In genomic region chr12:80114892-80115141, GRCm38 (mm10) we compare ENCODE assay signal across 8 mouse cellular contexts. TPM values are rescaled to one million over a fixed set of nuclear protein-coding genes. Genes with fewer than 3 reads are reported as not detected.
DNase-seq lines count a peak whose midpoint lies in the region; ATAC-seq and TF ChIP-seq lines count a peak whose summit lies in the region.

No protein-coding gene starts in this region.

- peak overlapping the region; percentile 99 for H3K27ac ChIP-seq in gastrocnemius, adult 2 months
- peak overlapping the region; percentile 100 for H3K27ac ChIP-seq in embryonic facial prominence, embryonic 15.5 days (replicated peaks)
- H3K27ac ChIP-seq in liver, embryonic 11.5 days (ENCODE audit: low read depth, low read length), result peak overlapping the region; percentile 99
- peak overlapping the region; percentile 99 for H3K27ac ChIP-seq in stomach, embryonic 15.5 days

- H3K4me2 ChIP-seq in embryonic facial prominence, embryonic 15.5 days (replicated peaks), result peak overlapping the region; percentile 79
- H3K4me2 ChIP-seq in liver, embryonic 11.5 days, result peak overlapping the region; percentile 81
- peak overlapping the region; percentile 91 for H3K4me2 ChIP-seq in stomach, embryonic 15.5 days

- peak overlapping the region; percentile 97 for H3K4me3 ChIP-seq in gastrocnemius, adult 2 months
- peak overlapping the region; percentile 84 for H3K4me3 ChIP-seq in embryonic facial prominence, embryonic 15.5 days (replicated peaks)
- H3K4me3 ChIP-seq in liver, embryonic 11.5 days (ENCODE audit: low read depth, low read length), result peak overlapping the region; percentile 91
- peak overlapping the region; percentile 83 for H3K4me3 ChIP-seq in stomach, embryonic 15.5 days (replicated peaks)

- no peak for DNase-seq in gastrocnemius, adult 2 months
- DNase-seq in gastrocnemius, adult 8-10 months (ENCODE audit: low spot score in 2 of 2), result no peak
- peak; percentile 83 for DNase-seq in 3T3-L1 (ENCODE audit: low read depth, low spot score)
- no peak for DNase-seq in liver, embryonic 11.5 days (ENCODE audit: low spot score)
- no peak for DNase-seq in urinary bladder, adult 2 months (ENCODE audit: low spot score)
- no peak for DNase-seq in ovary, adult 18-20 months (ENCODE audit: low spot score)

- H3K9ac ChIP-seq in embryonic facial prominence, embryonic 15.5 days, result peak overlapping the region; percentile 68
- H3K9ac ChIP-seq in liver, embryonic 11.5 days (ENCODE audit: low read depth, low read length), result peak overlapping the region; percentile 99
- peak overlapping the region; percentile 72 for H3K9ac ChIP-seq in stomach, embryonic 15.5 days

- ATAC-seq in embryonic facial prominence, embryonic 15.5 days (ENCODE audit: insufficient number of reproducible peaks, low FRiP score, low TSS enrichment, low read depth), result peak; percentile 43
- no peak for ATAC-seq in liver, embryonic 11.5 days (replicated peaks; ENCODE audit: low FRiP score)
- no peak for ATAC-seq in stomach, embryonic 15.5 days (ENCODE audit: insufficient read depth, low FRiP score, low read depth)

- H3K4me1 ChIP-seq in embryonic facial prominence, embryonic 15.5 days, result peaks cover 11% of the 10 kb centered on the region
- H3K4me1 ChIP-seq in liver, embryonic 11.5 days (replicated peaks; ENCODE audit: control insufficient read depth, insufficient read depth, low read length), result peaks cover 23% of the 10 kb centered on the region
- peaks cover 9% of the 10 kb centered on the region for H3K4me1 ChIP-seq in stomach, embryonic 15.5 days

- intact Hi-C loops in gastrocnemius, adult 2 months (cut with DNase I), result loop anchor here (5.0 kb wide), 3 partner anchors 148 to 358 kb away; no protein-coding TSS in a partner anchor

- WGBS in embryonic facial prominence, embryonic 15.5 days, result 0% methylated on average over 8 of the region's 8 CpGs
- 3% methylated on average over 8 of the region's 8 CpGs for WGBS in liver, embryonic 11.5 days
- 0% methylated on average over 8 of the region's 8 CpGs for WGBS in stomach, embryonic 15.5 days

- no peaks in the 10 kb centered on the region for H3K27me3 ChIP-seq in embryonic facial prominence, embryonic 15.5 days
- no peaks in the 10 kb centered on the region for H3K27me3 ChIP-seq in liver, embryonic 11.5 days (replicated peaks; ENCODE audit: control insufficient read depth, insufficient read depth, low read length)
- no peaks in the 10 kb centered on the region for H3K27me3 ChIP-seq in stomach, embryonic 15.5 days (replicated peaks)

- TF ChIP-seq CTCF in gastrocnemius, adult 2 months (IDR thresholded peaks at IDR 0.05), result no peak

- no peaks in the 10 kb centered on the region for H3K36me3 ChIP-seq in embryonic facial prominence, embryonic 15.5 days
- H3K36me3 ChIP-seq in liver, embryonic 11.5 days (ENCODE audit: control insufficient read depth, insufficient read depth, low read length), result peaks cover 8% of the 10 kb centered on the region; the same call in 1 of the 2 replicates
- H3K36me3 ChIP-seq in stomach, embryonic 15.5 days, result no peaks in the 10 kb centered on the region

- H3K9me3 ChIP-seq in embryonic facial prominence, embryonic 15.5 days (replicated peaks), result no peaks in the 10 kb centered on the region
- H3K9me3 ChIP-seq in liver, embryonic 11.5 days (ENCODE audit: control insufficient read depth, low read length), result no peaks in the 10 kb centered on the region
- no peaks in the 10 kb centered on the region for H3K9me3 ChIP-seq in stomach, embryonic 15.5 days

RNA-seq across cellular contexts. Expression of gene Zfp36l1, which starts 2.0 kb away (rescaled TPM):
- total RNA-seq in gastrocnemius, adult 2 months (2021), result 10 to 100 TPM; 25.7 to 46.6 TPM
- 10 to 100 TPM; 25.2 to 28.9 (median 27.2) TPM for total RNA-seq in gastrocnemius, adult 8-10 months (2022)
- polyA plus RNA-seq in embryonic facial prominence, embryonic 15.5 days (2015; fragmentation: Nextera tagmentation; extraction: Ambion mirVana), result 153 and 178 TPM in 2 replicates
- 69.6 and 72.7 TPM in 2 replicates for polyA plus RNA-seq in liver, embryonic 11.5 days (2014; fragmentation: Nextera tagmentation; extraction: Ambion mirVana)
- polyA plus RNA-seq in stomach, embryonic 15.5 days (2015; fragmentation: Nextera tagmentation; extraction: Ambion mirVana), result 142 and 146 TPM in 2 replicates
- polyA plus RNA-seq in urinary bladder, adult 2 months (2012; rRNA removed), result 141 and 167 TPM in 2 replicates
